Mouse (Mus musculus): ENCODE measurements around the gene P2rx7.

GRCm38 (mm10) chr5:122619686-122620296, 23.9 kb upstream of the P2rx7 start:
- TF ChIP-seq CTCF (IDR thresholded peaks at IDR 0.05; ENCODE audit: insufficient read depth, low read depth, low read length), result no peak
- no peak for TF ChIP-seq POLR2A (IDR thresholded peaks at IDR 0.05; ENCODE audit: insufficient read depth, low read depth, low read length)

Measured in olfactory bulb, adult 2 months (tissue).